Mouse (Mus musculus): Measurements from ENCODE around the gene Traf3. TPM values are rescaled to one million over a fixed set of nuclear protein-coding genes. Genes with fewer than 3 reads are reported as not detected.

Traf3 gene
- polyA plus RNA-seq, 1 experiment = not detected

- H3K4me1 ChIP-seq (ENCODE audit: control insufficient read depth, insufficient read depth, low read length) = peaks cover 11% of the 10 kb centered on the region; the same call in 1 of the 2 replicates
- TF ChIP-seq POLR2A (IDR thresholded peaks at IDR 0.05; ENCODE audit: insufficient read depth, low read depth, low read length) = no peak
- no peak for TF ChIP-seq CTCF (IDR thresholded peaks at IDR 0.05; ENCODE audit: insufficient read depth, low read depth, low read length)
- no peak overlapping the region for H3K27ac ChIP-seq (ENCODE audit: insufficient read depth, low read depth, low read length)
- no peak overlapping the region for H3K4me3 ChIP-seq (ENCODE audit: insufficient read depth, low read depth, low read length)
- WGBS = 51% methylated on average over 10 of the region's 10 CpGs
Measured at GRCm38 (mm10) chr12:111284532-111284931, 118.4 kb downstream of the Traf3 start.

GRCm38 (mm10) chr12:111293025-111293424 lies 126.9 kb downstream of the Traf3 start:
- 90% methylated on average over 12 of the region's 12 CpGs for WGBS
- H3K4me1 ChIP-seq (ENCODE audit: control insufficient read depth, insufficient read depth, low read length) = no peaks in the 10 kb centered on the region
- no peak overlapping the region for H3K4me3 ChIP-seq (ENCODE audit: insufficient read depth, low read depth, low read length)
- TF ChIP-seq CTCF (IDR thresholded peaks at IDR 0.05; ENCODE audit: insufficient read depth, low read depth, low read length) = no peak
- no peak for TF ChIP-seq POLR2A (IDR thresholded peaks at IDR 0.05; ENCODE audit: insufficient read depth, low read depth, low read length)
- H3K27ac ChIP-seq (ENCODE audit: insufficient read depth, low read depth, low read length) = no peak overlapping the region

- Histone ChIP-seq H3K4me3 (ENCODE audit: insufficient read depth, low read depth, low read length) (no peak overlapping the region), H3K27ac (ENCODE audit: insufficient read depth, low read depth, low read length) (no peak overlapping the region), H3K4me1 (ENCODE audit: control insufficient read depth, insufficient read depth, low read length) (no peaks in the 10 kb centered on the region)
- TF ChIP-seq CTCF (IDR thresholded peaks at IDR 0.05; ENCODE audit: insufficient read depth, low read depth, low read length) = no peak
- TF ChIP-seq POLR2A (IDR thresholded peaks at IDR 0.05; ENCODE audit: insufficient read depth, low read depth, low read length) = no peak
- WGBS = 93% methylated on average over 27 of the region's 27 CpGs
Measured at GRCm38 (mm10) chr12:111301322-111302017, 135.3 kb downstream of the Traf3 start.

- TF ChIP-seq CTCF (IDR thresholded peaks at IDR 0.05; ENCODE audit: insufficient read depth, low read depth, low read length) (no peak), POLR2A (IDR thresholded peaks at IDR 0.05; ENCODE audit: insufficient read depth, low read depth, low read length) (no peak)
- no peak overlapping the region for H3K4me3 ChIP-seq (ENCODE audit: insufficient read depth, low read depth, low read length)
- H3K4me1 ChIP-seq (ENCODE audit: control insufficient read depth, insufficient read depth, low read length) = no peaks in the 10 kb centered on the region
- H3K27ac ChIP-seq (ENCODE audit: insufficient read depth, low read depth, low read length) = no peak overlapping the region
- WGBS = 96% methylated on average over 14 of the region's 14 CpGs
Measured at GRCm38 (mm10) chr12:111302018-111302345, 135.8 kb downstream of the Traf3 start.

GRCm38 (mm10) chr12:111303702-111304337 lies 137.7 kb downstream of the Traf3 start:
- no peak overlapping the region for H3K27ac ChIP-seq (ENCODE audit: insufficient read depth, low read depth, low read length)
- 89% methylated on average over 8 of the region's 8 CpGs for WGBS

GRCm38 (mm10) chr12:111306821-111307220 lies 140.7 kb downstream of the Traf3 start:
- Histone ChIP-seq H3K27ac (ENCODE audit: insufficient read depth, low read depth, low read length) (no peak overlapping the region), H3K4me3 (ENCODE audit: insufficient read depth, low read depth, low read length) (no peak overlapping the region)
- 73% methylated on average over 8 of the region's 8 CpGs for WGBS

More at GRCm38 (mm10) chr12:111303702-111304337, 137.7 kb downstream of the Traf3 start:
- Histone ChIP-seq H3K4me1 (ENCODE audit: control insufficient read depth, insufficient read depth, low read length) (no peaks in the 10 kb centered on the region), H3K4me3 (ENCODE audit: insufficient read depth, low read depth, low read length) (no peak overlapping the region)
- no peak for TF ChIP-seq CTCF (IDR thresholded peaks at IDR 0.05; ENCODE audit: insufficient read depth, low read depth, low read length)
- TF ChIP-seq POLR2A (IDR thresholded peaks at IDR 0.05; ENCODE audit: insufficient read depth, low read depth, low read length) = no peak

GRCm38 (mm10) chr12:111309256-111309655 lies 143.1 kb downstream of the Traf3 start:
- 80% methylated on average over 12 of the region's 12 CpGs for WGBS
- Histone ChIP-seq H3K4me3 (ENCODE audit: insufficient read depth, low read depth, low read length) (no peak overlapping the region), H3K4me1 (ENCODE audit: control insufficient read depth, insufficient read depth, low read length) (no peaks in the 10 kb centered on the region), H3K27ac (ENCODE audit: insufficient read depth, low read depth, low read length) (no peak overlapping the region)
- TF ChIP-seq POLR2A (IDR thresholded peaks at IDR 0.05; ENCODE audit: insufficient read depth, low read depth, low read length) (no peak), CTCF (IDR thresholded peaks at IDR 0.05; ENCODE audit: insufficient read depth, low read depth, low read length) (no peak)

More at GRCm38 (mm10) chr12:111306821-111307220, 140.7 kb downstream of the Traf3 start:
- H3K4me1 ChIP-seq (ENCODE audit: control insufficient read depth, insufficient read depth, low read length) = no peaks in the 10 kb centered on the region
- TF ChIP-seq POLR2A (IDR thresholded peaks at IDR 0.05; ENCODE audit: insufficient read depth, low read depth, low read length) = no peak
- no peak for TF ChIP-seq CTCF (IDR thresholded peaks at IDR 0.05; ENCODE audit: insufficient read depth, low read depth, low read length)

GRCm38 (mm10) chr12:111309931-111310330 lies 143.8 kb downstream of the Traf3 start:
- Histone ChIP-seq H3K4me1 (ENCODE audit: control insufficient read depth, insufficient read depth, low read length) (no peaks in the 10 kb centered on the region), H3K4me3 (ENCODE audit: insufficient read depth, low read depth, low read length) (no peak overlapping the region), H3K27ac (ENCODE audit: insufficient read depth, low read depth, low read length) (no peak overlapping the region)
- TF ChIP-seq CTCF (IDR thresholded peaks at IDR 0.05; ENCODE audit: insufficient read depth, low read depth, low read length) (no peak), POLR2A (IDR thresholded peaks at IDR 0.05; ENCODE audit: insufficient read depth, low read depth, low read length) (no peak)
- 87% methylated on average over 14 of the region's 14 CpGs for WGBS

- no peak overlapping the region for H3K27ac ChIP-seq (ENCODE audit: insufficient read depth, low read depth, low read length)
- TF ChIP-seq CTCF (IDR thresholded peaks at IDR 0.05; ENCODE audit: insufficient read depth, low read depth, low read length) (no peak), POLR2A (IDR thresholded peaks at IDR 0.05; ENCODE audit: insufficient read depth, low read depth, low read length) (no peak)
- H3K4me1 ChIP-seq (ENCODE audit: control insufficient read depth, insufficient read depth, low read length) = no peaks in the 10 kb centered on the region
- H3K4me3 ChIP-seq (ENCODE audit: insufficient read depth, low read depth, low read length) = no peak overlapping the region
- 94% methylated on average over 10 of the region's 10 CpGs for WGBS
Measured at GRCm38 (mm10) chr12:111311775-111312174, 145.6 kb downstream of the Traf3 start.

Data from olfactory bulb, adult 2 months (tissue).